Mouse (Mus musculus) large intestine, adult 2 months (tissue): ENCODE data around the gene Gm43720. TPM values are rescaled to one million over a fixed set of nuclear protein-coding genes. Genes with fewer than 3 reads are reported as not detected.

ENCODE experiments used
- DNase-seq: peaks from one replicate; pipeline ENCODE4 v3.0.0-alpha.2; 2012; ENCODE audit warnings: low read depth, low spot score
- WGBS: fragments of 180-500 bp; shearing (Covaris S2); methylation state at CpG from one replicate; pipeline ENCODE4 v1.1.7; 2018; 5-methylcytosine and 5-hydroxymethylcytosine counted together
- polyA plus RNA-seq: library from polyadenylated mRNA; depleted of rRNA; stranded (reverse); fragments of >200 nt; gene quantifications from 2 replicates; pipeline ENCODE4 v1.2.3, GENCODE M21; 2012

The Gm43720 gene
- polyA plus RNA-seq, 1 experiment = not detected

DNA sequence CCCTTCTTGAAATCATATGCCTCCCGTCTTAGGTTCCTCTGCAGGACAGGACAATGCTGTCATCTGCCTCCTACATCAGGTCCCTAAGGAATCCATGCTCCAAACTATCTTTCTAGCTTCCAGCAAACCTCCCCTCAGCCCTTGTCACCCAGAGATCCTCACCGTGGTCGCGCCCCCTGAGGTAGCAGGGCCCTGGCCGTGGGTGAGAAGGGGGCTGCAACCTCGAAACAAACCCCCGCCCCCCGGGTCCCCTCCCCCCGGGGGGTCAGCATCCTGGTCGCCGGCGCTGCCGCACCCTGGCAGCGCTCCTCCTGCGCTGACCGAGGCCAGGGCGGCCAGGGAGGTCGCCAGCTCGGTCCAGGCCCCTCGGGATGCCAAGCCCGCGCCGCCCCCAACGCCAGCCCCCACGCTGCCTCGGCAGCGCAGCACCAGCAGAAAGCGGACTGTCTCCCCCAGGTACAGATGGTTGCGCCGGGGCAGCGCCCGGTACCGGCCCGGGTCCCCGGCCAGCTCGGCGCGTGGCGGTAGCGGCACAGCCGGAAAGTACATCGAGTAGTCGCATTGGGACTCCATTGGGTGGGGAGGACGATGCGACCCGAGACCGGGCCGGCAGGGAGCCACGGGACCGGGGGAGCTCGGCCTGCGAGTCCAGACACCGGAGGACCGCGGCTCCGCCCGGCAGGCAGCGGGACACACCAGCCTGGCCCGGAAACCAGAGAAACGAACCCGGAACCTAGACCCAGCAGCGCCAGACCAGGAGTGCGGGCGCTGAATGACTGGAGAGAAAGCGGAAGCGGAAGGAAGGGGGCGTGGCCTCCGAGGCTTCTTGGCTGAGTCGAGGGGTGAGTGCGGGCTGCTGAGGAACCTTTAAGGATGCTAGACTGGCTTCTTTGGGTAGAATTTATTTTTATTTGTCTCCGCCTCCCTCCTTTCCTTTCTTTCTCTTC is 16.2 kb downstream of the Gm43720 start, which contains the start of gene BC037034:
Gene BC037034, minus strand, starts transcription at position 774 of the 947 bp plus-strand sequence.
- peak; percentile 87 for DNase-seq
- under 1% methylated on average over 71 of the region's 71 CpGs for WGBS

DNA sequence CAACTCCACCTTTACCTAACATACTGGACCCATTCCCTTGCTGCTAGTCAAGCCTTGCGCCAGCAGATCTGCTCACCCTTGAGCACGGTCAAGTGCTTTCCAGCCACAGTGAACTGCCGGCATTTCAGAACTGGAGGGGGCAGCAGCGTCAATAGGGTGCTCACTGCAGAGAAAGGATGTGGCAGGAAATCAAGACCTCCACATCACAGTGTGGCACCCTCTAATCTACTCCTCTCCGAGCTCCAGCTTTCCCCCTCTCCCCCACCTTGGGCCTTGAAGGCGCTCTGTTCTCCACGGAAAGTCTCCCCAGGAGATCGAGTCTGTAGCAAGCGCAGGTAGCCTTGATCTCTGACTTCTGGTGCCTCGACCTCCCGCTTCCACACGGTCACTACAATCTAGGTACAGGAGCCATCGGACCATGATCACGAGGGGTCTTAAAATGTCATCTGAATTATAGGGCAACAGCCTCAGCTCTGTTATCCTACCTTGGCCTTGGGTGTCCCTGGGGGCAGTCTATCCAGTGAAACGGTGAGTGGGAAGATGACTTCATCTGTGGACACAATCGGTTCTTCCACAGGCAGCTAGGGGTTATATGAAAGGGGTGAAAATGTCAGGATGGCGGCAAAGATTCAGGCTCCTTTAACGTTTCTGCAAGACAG is 17.0 kb downstream of the Gm43720 start:
- no peak for DNase-seq
- WGBS = 61% methylated on average over 18 of the region's 18 CpGs

DNA sequence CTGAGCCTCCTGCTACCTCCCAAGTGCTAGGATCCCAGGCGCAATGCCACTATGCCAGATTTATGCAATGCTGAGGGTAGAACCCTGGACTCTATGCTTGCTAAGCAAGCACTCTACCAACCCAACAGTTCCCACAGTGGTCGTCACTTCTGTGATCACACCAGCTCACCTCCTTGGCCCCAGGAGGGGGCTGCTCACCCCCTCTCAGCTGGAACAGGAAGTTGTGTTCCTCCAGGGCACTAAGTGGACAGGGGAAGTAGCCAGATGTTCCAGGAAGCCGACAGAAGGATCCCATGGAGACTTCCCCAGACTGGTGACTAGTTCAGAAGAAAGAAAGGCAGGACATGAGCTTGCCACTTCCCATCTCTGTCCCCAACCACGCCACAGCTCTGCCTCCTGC is 17.8 kb downstream of the Gm43720 start:
- DNase-seq = no peak
- whole genome bisulfite sequencing = 68% methylated on average over 4 of the region's 4 CpGs

DNA sequence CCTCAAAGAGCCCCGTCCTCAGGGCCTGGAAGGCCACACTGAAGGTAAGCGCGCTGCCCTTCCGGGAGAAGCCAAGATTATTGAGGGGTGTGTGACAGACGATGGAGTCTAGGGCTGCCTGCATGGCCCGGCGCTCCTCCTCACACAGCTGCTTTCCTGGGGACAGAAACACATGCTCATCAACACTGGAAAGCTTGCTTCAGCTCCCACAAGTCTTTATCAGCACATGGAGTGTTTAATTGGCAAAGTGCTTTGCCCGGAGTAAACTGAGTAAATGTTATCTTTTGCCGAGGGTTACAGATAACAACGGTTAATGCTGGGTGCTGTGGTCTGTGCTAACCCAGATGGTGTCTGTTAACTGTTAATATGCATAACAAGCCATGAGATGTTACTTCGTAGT is 18.9 kb downstream of the Gm43720 start:
- no peak for DNase-seq
- 80% methylated on average over 11 of the region's 11 CpGs for WGBS

DNA sequence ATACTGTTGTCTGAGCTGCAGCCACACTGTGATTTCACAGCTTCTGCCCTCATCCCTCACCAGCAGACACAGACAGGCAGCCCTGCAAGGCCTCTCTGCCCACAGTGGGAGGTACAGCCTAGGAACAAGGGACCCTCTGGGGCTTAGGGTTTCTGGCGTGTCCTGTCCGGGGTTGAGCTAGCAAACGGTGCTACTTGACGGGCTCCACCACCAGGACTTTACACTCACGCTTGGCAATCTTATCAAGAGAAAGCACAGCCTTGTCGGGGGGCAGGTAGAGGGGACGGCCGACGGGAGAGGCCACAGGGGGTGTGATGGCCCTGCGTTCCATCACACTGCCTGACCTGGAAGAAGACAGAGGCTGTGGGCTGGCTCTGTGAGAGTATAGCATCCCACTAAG is 19.7 kb downstream of the Gm43720 start:
- no peak for DNase-seq
- 87% methylated on average over 10 of the region's 10 CpGs for WGBS

DNA sequence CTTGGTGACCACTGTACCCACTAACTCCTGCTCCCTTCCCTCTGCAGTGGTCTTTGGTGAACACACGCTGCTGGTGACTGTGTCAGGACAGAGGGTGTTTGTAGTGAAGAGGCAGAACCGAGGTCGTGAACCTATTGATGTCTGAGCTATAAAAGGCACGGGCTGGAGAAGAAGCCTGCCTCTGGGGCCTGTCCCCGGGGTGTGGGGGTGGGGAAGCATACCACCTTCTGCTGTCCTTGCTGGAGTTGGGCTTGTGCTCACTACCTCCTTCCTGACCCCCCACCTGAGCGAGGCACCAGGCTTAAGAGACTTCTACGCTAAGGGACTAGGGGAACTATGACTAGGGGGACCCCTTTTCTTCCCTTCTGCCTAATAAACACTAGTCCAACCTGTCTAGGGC is 20.8 kb downstream of the Gm43720 start:
- 60% methylated on average over 7 of the region's 7 CpGs for WGBS

DNA sequence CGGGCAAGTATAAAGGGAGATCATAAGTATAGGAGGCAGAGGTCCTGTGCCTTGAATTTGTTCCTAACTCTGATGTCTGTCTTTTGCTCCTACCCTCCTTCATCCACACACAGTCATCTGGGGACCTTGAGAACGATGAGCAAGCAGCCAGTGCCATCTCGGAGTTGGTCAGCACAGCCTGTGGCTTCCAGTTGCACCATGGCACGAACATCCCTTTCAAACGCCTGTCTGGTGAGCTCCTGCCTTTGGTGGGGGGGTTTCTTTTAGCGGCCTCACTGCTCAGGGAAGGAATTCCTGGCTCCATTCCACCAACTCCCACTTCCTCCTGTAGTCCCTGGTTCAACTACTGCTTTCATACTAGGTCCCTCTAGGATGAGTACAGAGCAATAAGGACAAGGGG is 21.2 kb downstream of the Gm43720 start:
- 85% methylated on average over 6 of the region's 6 CpGs for WGBS

More for the DNA sequence above, 20.8 kb downstream of the Gm43720 start:
- DNase-seq = no peak

DNA sequence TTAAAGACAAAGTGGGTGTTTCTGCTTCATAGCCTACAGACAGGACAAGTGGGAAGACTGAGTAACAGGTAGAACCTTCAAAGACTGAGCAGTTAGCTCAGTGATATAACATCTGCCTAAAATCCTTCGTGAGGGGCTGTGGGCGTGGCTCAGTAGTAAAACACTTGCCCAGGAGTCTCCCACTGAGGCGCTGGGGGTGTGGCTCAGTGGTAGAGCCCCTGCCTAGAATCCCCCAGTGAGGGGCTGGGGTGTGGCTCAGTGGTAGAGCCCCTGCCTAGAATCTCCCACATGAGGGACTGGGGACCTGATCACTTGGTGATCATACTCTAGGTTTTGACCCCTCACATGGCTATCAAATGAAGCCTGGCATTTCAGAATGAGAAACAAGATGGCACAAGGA is 21.7 kb downstream of the Gm43720 start:
- DNase-seq = no peak
- 66% methylated on average over 3 of the region's 3 CpGs for WGBS

More for the DNA sequence above, 21.2 kb downstream of the Gm43720 start:
- no peak for DNase-seq

DNA sequence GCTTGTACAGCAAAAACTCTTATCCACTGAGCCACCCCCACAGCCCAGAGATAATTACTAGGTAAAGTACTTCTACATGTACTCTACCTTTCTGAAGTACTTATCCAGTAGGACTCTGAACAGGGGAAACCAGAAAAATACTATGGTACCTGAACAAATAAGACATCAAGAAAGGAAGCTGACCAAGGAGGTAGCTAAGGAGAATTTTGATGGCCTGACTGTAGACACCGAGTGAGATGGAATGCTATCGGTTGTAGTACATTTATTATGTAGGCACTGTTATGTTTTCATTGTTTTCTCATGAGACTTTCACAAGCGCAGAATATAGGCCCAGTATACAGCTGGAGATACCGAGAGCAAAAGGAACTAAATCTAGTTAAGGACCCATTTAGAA is 22.2 kb downstream of the Gm43720 start:
- DNase-seq = no peak
- 88% methylated on average over 4 of the region's 4 CpGs for WGBS

DNA sequence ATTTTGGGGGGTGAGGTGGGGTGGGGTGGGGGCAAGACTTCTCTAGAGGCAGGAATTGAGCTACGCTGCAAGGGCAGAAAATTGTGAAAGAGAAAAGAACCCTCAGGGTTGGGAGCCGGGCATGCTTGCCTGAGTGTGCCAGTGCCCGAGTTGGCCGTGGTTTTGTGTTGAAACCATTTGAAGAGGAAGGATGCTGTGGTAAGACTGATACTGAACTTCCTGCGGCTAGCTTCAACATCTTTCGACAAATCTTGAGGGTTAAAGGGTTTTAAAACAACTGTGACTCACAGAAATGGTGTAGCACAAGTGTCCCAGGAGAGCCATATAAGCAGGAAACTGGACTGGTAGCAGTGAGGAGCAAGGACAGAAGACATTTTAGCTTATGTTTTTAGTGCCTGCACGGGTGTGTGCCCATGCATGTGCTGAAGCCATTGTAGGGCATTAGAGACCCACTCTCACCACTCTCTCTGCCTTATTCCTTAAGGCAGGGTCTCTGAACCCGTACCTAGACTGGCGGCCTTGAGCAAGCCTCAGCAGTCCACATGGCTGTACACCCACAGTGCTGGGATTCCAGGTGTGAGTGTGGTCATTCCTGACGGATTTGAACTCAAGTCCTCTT is 22.7 kb downstream of the Gm43720 start:
- no peak for DNase-seq
- 80% methylated on average over 10 of the region's 10 CpGs for WGBS

DNA sequence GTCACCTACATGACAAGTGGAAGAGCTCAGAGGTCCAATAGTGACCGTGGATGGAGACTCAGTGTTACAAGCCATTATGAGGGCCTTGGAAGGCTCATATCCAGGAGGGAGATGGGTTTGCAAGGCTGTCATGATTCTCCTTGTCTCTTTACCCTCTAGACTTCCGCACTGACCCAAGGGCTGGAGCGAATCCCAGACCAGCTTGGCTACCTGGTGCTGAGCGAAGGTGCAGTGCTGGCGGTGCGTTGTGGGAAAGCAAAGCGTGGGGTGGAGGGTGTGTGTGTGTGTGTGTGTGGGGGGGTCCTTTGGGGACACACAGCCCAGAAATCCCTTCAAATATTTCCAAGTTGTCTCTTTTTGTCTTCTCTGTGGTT is 23.7 kb downstream of the Gm43720 start:
- WGBS = 5% methylated on average over 7 of the region's 7 CpGs
- no peak for DNase-seq

DNA sequence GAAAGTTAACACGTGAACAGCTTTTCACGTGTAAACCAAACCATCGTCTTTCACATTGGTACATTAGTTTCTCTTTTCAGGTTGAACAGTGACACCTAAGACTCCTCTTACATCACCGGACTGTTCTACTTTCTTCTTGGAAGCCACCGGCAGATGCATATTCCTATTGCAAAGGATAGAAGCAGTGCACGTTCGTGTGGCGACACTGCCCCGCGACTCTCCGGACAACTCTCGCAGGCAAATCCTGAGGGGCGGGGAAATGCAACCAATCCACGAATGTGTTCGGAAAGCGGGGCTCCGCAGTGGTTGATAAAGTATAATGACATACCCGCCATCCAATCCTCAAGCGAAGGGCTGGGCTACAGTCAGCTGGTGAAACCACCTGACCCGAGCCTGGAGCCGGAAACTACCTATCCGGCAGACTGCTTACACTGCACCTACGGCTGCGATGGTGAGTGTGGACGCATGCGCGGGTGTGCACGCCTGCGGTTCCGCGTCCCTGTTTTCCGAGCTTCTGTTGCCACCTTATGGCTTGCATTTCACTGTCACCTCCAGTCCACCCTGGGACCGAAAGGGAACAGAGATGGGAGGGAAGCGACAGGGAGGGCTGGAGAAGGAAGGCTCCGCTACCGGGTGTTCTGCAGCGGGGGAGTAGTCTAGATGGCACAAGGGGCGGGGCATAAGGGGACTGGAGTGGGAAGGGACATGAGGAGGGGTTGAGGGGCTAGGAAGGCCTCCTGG is 24.2 kb downstream of the Gm43720 start, which contains the start of gene Lamtor4:
Gene Lamtor4, plus strand, starts transcription at position 130 of the 741 bp plus-strand sequence.
- DNase-seq = peak; percentile 94
- under 1% methylated on average over 38 of the region's 38 CpGs for WGBS

DNA sequence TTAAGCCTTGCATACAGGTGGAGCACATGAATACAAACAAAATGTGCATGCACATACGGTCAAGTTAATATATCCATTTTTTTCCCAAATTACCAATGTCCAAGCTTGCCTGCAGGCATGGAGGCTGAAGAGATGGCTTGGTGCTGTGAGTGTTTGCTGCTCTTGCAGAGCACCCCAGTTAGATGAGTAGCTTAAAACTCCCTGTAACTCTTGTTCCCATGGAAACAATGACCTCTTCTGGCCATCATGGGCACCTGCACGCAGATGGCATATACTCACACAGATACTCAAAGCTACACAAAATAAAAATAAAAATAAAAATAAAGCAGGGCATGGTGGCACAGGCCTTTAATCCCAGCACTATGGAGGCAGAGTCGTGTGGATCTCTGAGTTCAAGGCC is 26.7 kb downstream of the Gm43720 start:
- 92% methylated on average over 3 of the region's 3 CpGs for WGBS
- no peak for DNase-seq

DNA sequence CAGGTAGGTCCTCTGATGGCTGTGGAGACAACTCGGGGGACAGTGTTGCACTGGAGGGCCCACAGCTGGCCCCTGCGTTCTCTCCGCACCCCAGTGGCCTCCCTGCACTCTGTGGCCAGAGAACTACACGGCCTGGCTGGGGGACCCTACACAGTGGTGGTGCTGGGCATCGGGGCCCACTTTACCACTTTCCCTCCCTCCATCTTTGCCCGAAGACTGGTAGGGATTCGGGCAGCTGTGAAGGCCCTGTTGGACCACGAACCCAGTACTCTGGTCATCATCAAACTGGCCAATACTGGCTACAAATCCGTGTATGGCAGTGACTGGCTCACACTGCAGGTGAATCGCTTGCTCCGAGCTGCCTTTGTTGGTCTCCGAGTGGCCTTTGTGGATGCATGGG is 28.6 kb downstream of the Gm43720 start:
- 87% methylated on average over 12 of the region's 12 CpGs for WGBS
- DNase-seq = no peak

DNA sequence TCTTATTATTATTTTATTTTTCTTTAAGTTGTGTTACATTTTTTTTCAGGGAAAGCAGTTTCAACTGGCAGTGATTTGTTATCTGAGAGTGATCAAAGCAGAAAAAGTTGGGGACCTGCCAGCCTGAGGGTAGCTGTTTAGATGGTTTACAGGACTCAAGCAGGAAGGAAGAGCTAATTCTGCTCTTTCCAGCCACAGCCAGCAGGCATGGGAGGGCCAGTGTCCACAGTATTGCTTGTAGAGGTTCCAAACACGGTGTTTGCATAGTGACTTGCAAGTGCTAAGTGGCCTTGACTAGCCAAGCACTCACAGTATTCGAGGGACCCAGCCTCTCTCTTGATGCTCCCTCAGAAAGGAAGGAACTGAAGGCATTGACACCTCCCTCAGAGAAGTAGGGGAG is 38.2 kb downstream of the Gm43720 start:
- 10% methylated on average over 2 of the region's 2 CpGs for WGBS
- no peak for DNase-seq

DNA sequence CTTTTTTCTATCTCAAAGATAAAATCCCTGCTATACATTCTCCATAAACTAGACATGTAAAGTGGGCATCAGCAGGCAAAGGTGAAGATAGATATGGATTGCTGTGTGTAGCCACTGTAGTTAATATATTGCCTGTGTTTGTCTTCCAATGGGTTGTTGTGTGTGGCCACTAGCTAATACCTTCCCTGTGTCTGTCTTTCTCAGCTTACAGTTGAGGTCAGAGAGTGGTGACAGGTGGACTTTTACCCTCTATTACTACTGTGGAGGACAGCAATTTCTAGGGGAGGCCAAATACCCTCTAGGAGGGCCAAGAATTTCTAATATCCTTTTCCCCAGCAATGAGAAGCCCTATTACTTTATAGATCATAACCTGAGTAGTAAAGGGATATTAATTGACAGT is 45.5 kb downstream of the Gm43720 start:
- DNase-seq = no peak

DNA sequence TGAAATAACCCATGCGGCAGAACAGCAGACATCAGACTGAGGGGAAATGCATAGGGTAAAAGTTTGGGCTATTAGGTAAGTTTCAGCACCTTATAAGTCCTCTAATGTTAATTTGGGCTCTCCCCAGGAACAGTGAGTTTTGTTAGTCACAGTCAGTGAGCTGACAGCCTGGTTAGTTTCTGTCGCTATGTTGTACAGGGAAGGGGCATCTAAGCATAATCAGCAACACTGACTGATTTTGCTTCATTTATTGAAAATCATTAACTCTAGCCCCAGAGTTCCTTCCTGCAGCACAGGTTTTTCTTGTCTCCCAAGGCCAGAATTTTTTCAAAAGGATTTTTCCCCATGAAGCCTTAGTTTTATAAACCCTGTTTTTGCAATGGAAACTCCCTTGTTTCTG is 46.0 kb downstream of the Gm43720 start:
- DNase-seq = no peak
- 70% methylated on average over 2 of the region's 2 CpGs for WGBS

DNA sequence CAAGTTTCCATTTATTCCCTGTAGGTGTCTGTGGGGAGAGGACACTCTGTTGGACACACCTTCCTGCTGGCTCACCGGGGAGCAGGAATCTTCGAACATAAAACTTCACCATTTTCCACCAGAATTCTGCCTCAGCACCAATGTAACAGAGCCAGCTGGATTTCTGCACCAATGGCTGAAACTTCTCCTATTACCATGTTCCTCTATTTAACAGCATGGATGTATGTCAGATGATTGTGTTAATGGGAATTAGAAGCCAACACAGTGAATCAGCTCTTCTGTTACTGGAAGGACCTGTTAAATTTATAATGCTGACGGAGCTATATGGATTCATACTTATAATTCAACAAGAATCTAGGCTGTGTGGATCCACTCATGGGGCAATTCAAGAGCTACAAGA is 50.2 kb downstream of the Gm43720 start:
- no peak for DNase-seq
- 83% methylated on average over 3 of the region's 3 CpGs for WGBS

DNA sequence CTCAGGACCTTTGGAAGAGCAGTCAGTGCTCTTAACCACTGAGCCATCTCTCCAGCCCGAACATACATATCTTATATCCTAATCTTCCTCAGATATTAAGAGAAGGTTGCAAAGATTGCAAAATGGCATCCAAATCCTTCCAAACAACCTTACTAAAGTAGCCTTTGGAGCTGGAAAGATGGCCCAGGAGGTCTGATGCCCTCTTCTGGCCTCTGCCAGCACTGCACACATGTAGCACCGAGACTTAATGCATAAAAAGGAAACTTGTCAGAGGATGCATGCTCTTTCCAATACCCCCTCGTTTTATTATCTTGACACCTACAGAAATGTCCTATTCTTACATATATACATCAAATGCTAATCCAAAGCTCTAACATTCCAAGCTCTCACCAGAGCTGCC is 51.7 kb downstream of the Gm43720 start:
- 63% methylated on average over 3 of the region's 3 CpGs for WGBS
- DNase-seq = no peak

DNA sequence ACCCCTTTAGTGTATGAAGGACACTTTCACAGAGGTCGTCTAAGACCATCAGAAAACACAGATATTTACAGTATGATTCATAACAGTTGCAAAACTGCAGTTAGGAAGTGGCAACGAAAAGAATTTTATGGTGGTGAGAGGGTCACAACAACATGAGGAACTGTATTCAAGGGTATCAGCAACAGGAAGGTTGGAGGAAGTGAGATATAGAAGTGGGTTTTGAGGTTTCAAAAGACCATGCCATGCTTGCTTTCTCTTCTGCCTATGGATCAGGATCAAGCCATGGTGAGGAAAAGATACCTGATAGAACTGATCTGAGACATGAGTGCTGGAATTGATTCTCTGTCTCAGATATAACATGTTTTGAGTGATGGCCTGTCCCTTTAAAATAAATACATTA is 52.4 kb downstream of the Gm43720 start:
- 47% methylated on average over 2 of the region's 2 CpGs for WGBS

More for the DNA sequence above, 52.4 kb downstream of the Gm43720 start:
- DNase-seq = no peak
